Mouse (Mus musculus) left cerebral cortex, postnatal 4 days (tissue): ENCODE results near the gene Phykpl. TPM values are rescaled to one million over a fixed set of nuclear protein-coding genes. Genes with fewer than 3 reads are reported as not detected.

ENCODE experiments used
- total RNA-seq, 2 experiments: library from RNA; stranded (reverse); gene quantifications; 2 replicates each; pipeline ENCODE4 v1.2.3; 2021

The Phykpl gene
- total RNA-seq, 2 experiments from 2014 or later: 7.6 to 8.1 TPM

Other genes with a start within 250 kb of the Phykpl start
- gene Hnrnpab, start 22.1 kb downstream of the Phykpl start, total RNA-seq: 100 to 1,000 TPM; 339 to 358 TPM
- gene Nhp2, start 35.0 kb downstream of the Phykpl start, total RNA-seq: 10 to 100 TPM; 60.2 to 60.4 TPM
- 10 to 100 TPM; 41.4 to 47.5 TPM for gene Rmnd5b, start 51.1 kb downstream of the Phykpl start, total RNA-seq
- gene N4bp3, start 66.1 kb downstream of the Phykpl start, total RNA-seq: 10 to 100 TPM; 15.1 to 16.0 TPM
- gene D930048N14Rik, start 66.2 kb downstream of the Phykpl start, total RNA-seq: 1 to 10 TPM; 1.1 to 1.2 TPM
- 10 to 100 TPM; 25.8 to 27.1 TPM for gene 0610009B22Rik, start 104.1 kb downstream of the Phykpl start, total RNA-seq
- 10 to 100 TPM; 28.6 to 32.2 TPM for gene Sec24a, start 178.9 kb downstream of the Phykpl start, total RNA-seq
- gene Sar1b, start 178.9 kb downstream of the Phykpl start, total RNA-seq: 10 to 100 TPM; 74.6 to 84.8 TPM